Mouse (Mus musculus) embryonic facial prominence, embryonic 12.5 days (tissue): Measurements from ENCODE around the gene Apof. TPM values are rescaled to one million over a fixed set of nuclear protein-coding genes. Genes with fewer than 3 reads are reported as not detected.

ENCODE experiments used
- ATAC-seq: fragments of 200-750 bp; cut with Nextera tagmentation; 2 replicates; pipeline ENCODE4 v1.8.0; 2017; ENCODE audit not compliant: insufficient number of reproducible peaks, insufficient read depth, low FRiP score, low TSS enrichment
- H3K27ac ChIP-seq: fragments of 300-500 bp; sonication (generic); 2 replicates; pipeline ENCODE4 v1.5.1; 2016; ENCODE audit warnings: mild to moderate bottlenecking
- H3K27me3 ChIP-seq: fragments of 300-500 bp; sonication (generic); 2 replicates; pipeline ENCODE4 v1.6.1; 2016; ENCODE audit warnings: mild to moderate bottlenecking, moderate library complexity
- H3K36me3 ChIP-seq: fragments of 300-500 bp; sonication (generic); 2 replicates; pipeline ENCODE4 v1.6.1; 2016; ENCODE audit warnings: mild to moderate bottlenecking
- H3K4me1 ChIP-seq: fragments of 300-500 bp; sonication (generic); 2 replicates; pipeline ENCODE4 v1.6.1; 2016
- H3K4me2 ChIP-seq: fragments of 300-500 bp; sonication (generic); replicated peaks from 2 replicates; pipeline ENCODE4 v1.6.1; 2016; ENCODE audit warnings: mild to moderate bottlenecking, moderate library complexity
- H3K4me3 ChIP-seq: fragments of 300-500 bp; sonication (generic); 2 replicates; pipeline ENCODE4 v1.5.1; 2016; ENCODE audit warnings: mild to moderate bottlenecking
- H3K9ac ChIP-seq: fragments of 300-500 bp; sonication (generic); 2 replicates; pipeline ENCODE4 v1.6.1; 2016; ENCODE audit warnings: mild to moderate bottlenecking, moderate library complexity
- H3K9me3 ChIP-seq: fragments of 300-500 bp; sonication (generic); 2 replicates; pipeline ENCODE4 v1.6.1; 2016; ENCODE audit warnings: mild to moderate bottlenecking, moderate library complexity
- WGBS: fragments of 180-500 bp; shearing (Covaris S2); methylation state at CpG from one replicate; pipeline ENCODE4 v1.1.7; 2016; 5-methylcytosine and 5-hydroxymethylcytosine counted together
- polyA plus RNA-seq: library from polyadenylated mRNA; unstranded; fragments of >200 nt; fragmentation: Nextera tagmentation; extraction: Ambion mirVana; gene quantifications from 2 replicates; pipeline ENCODE4 v1.2.1, GENCODE M21; 2016

Apof gene
- polyA plus RNA-seq, 1 experiment from 2014 or later = not detected

DNA sequence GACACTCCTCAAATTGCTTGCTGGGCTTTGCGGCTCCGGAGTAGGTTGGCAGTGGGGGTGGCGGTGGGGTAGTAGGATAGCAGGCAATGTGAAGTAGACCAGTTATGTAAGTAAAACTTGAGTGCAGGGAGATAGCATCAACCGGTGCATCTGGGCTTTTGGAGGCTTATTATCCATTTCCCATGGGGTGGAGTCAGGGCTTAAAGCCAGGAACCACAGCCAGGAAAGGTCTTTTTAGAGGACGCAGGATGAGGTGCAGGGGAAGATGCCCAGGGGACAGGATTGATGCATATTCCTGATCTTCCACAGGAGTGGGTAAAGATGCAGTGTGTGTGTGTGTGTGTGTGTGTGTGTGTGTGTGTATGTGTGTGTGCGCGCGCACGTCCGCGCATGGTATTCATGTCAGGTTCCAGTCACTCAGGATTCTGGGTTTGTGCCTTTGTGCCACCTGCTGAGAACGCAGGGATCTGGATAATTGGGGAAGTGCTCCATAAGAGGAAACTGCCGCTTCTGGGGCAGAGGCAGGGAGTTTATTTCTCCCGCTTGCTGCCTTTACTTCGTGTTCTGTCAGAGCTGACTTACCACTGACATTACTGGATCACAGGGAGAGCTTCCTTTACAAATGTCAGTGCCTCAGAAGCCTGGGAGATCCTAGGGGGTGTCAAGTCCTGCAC is 30.5 kb upstream of the Apof start:
- H3K27ac ChIP-seq = no peak overlapping the region; the same call in 1 of the 2 replicates
- H3K4me1 ChIP-seq = peaks cover 30% of the 10 kb centered on the region
- ATAC-seq = no peak
- no peaks in the 10 kb centered on the region for H3K27me3 ChIP-seq
- 67% methylated on average over 15 of the region's 15 CpGs for WGBS
- peaks cover 33% of the 10 kb centered on the region for H3K36me3 ChIP-seq
- no peak overlapping the region for H3K4me3 ChIP-seq
- no peak overlapping the region for H3K4me2 ChIP-seq
- H3K9me3 ChIP-seq = no peaks in the 10 kb centered on the region
- H3K9ac ChIP-seq = no peak overlapping the region

DNA sequence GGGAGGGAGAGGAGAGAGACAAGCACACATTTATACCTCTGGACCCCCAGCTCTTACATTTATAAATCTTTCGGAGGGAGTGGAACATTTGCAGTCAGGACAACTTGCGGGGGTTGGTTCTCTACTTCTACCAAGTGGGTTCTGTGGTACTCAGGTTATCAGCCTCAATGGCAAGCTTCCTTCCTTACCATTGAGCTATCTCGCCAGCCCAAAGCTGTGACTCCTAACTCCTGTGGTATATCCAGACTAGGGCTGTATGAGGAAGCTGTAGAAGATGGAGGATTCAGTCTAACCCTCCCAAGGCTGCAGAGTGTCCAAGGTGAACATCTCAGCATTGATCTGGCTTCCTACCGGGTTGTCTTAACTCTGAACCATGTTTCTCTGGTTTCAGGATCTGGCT is 29.3 kb upstream of the Apof start:
- ATAC-seq = no peak
- WGBS = 88% methylated on average over 4 of the region's 4 CpGs
- peaks cover 44% of the 10 kb centered on the region for H3K36me3 ChIP-seq

DNA sequence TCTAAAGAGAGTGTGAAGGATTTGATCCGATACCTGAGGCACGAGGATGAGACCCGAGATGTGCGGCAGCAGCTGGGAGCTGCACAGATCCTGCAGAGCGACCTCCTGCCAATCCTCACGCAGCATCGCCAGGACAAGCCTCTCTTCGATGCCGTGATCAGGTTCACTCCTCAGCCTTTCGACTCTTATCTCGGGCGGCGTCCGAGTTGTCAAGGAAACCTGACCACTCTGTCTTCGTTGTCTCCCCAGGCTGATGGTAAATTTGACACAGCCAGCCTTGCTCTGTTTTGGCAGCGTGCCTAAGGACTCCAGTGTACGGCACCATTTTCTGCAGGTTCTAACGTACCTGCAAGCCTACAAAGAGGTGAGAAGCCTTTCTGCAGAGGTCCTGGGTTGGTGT is 28.3 kb upstream of the Apof start:
- Histone ChIP-seq H3K4me3 (no peak overlapping the region), H3K27ac (no peak overlapping the region), H3K9ac (no peak overlapping the region), H3K9me3 (no peaks in the 10 kb centered on the region), H3K36me3 (peaks cover 54% of the 10 kb centered on the region), H3K4me2 (no peak overlapping the region), H3K27me3 (no peaks in the 10 kb centered on the region), H3K4me1 (peaks cover 22% of the 10 kb centered on the region)
- ATAC-seq = no peak
- 91% methylated on average over 18 of the region's 18 CpGs for WGBS

More for the DNA sequence above, 29.3 kb upstream of the Apof start:
- Histone ChIP-seq H3K4me3 (no peak overlapping the region), H3K27me3 (no peaks in the 10 kb centered on the region), H3K9ac (no peak overlapping the region), H3K27ac (no peak overlapping the region), H3K4me1 (peaks cover 25% of the 10 kb centered on the region), H3K4me2 (no peak overlapping the region), H3K9me3 (no peaks in the 10 kb centered on the region)

DNA sequence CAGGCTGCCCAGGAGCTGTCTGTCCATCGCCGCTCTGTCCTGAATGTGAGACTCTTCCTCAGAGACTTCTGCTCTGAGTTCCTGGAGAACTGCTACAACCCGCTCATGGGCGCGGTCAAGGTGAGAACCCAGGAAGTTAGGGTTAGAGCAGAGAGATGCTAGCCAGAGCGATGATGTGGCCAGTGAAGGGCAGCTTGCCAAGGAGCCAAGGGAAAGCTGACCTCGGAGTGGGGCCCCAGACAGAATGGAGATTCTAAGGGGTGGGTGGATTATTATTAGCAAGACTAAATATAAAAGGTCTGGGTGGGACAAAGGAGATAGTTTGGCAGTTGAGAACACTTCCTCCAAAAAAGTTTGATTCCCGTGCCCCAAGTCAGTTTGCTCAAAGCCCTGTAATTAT is 25.2 kb upstream of the Apof start:
- no peak overlapping the region for H3K27ac ChIP-seq
- H3K9ac ChIP-seq = no peak overlapping the region
- no peaks in the 10 kb centered on the region for H3K9me3 ChIP-seq
- WGBS = 93% methylated on average over 8 of the region's 8 CpGs
- no peak for ATAC-seq
- H3K4me2 ChIP-seq = no peak overlapping the region
- H3K4me1 ChIP-seq = peaks cover 2% of the 10 kb centered on the region
- H3K36me3 ChIP-seq = peaks cover 84% of the 10 kb centered on the region
- no peak overlapping the region for H3K4me3 ChIP-seq
- no peaks in the 10 kb centered on the region for H3K27me3 ChIP-seq

DNA sequence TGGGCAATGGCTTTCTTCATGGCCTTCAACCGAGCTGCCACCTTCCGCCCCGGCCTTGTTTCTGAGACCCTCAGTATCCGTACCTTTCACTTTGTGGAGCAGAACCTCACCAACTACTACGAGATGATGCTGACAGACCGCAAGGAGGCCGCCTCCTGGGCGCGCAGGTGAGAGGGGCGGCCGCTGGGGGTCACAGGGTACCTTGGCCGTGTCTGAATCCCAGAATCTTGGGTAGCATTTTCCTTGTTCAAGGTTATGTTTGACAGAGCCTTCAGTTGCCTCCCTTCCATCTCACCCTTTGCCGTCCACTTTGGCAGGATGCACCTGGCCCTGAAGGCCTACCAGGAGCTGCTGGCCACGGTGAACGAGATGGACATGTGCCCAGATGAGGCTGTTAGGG is 24.4 kb upstream of the Apof start:
- ATAC-seq = no peak
- no peak overlapping the region for H3K4me2 ChIP-seq
- WGBS = 92% methylated on average over 15 of the region's 15 CpGs

DNA sequence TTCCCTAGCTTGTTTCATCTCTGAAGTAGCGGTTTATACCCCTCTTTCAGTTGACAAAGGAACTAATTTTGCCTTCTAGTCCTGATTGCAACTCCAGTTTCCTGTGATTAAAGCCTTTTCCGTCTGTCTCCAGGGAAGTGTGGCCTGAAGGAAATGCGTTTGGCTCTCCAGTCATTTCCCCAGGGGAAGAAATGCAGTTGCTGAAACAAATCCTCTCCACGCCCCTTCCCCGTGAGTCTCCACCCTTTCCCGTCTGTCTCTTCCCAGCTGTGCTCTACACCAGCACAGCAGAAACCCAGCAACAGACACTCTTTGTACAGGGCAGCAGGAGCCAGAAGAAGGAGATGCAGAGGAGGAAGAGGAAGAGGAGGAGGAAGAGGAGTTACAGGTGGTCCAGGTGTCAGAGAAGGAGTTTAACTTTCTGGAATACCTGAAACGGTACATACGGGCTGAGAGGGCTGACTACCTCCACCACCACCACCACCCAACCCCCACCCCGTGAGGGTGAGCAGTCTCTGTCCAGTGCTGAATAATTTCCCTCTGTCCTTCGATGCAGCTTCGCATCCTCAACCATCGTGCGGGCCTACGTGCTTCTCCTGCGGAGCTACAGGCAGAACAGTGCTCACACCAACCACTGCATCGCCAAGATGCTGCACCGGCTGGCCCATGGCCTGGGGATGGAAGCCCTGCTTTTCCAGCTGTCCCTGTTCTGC is 21.3 kb upstream of the Apof start:
- H3K36me3 ChIP-seq = peaks cover 94% of the 10 kb centered on the region
- H3K9ac ChIP-seq = peak overlapping the region; percentile 7; the same call in 1 of the 2 replicates
- H3K4me3 ChIP-seq = no peak overlapping the region
- WGBS = 67% methylated on average over 17 of the region's 17 CpGs
- H3K4me2 ChIP-seq = no peak overlapping the region
- ATAC-seq = no peak
- H3K4me1 ChIP-seq = no peaks in the 10 kb centered on the region
- H3K27me3 ChIP-seq = no peaks in the 10 kb centered on the region
- no peaks in the 10 kb centered on the region for H3K9me3 ChIP-seq
- peak overlapping the region; percentile 56 for H3K27ac ChIP-seq

More for the DNA sequence above, 24.4 kb upstream of the Apof start:
- no peaks in the 10 kb centered on the region for H3K27me3 ChIP-seq
- H3K4me3 ChIP-seq = no peak overlapping the region
- peaks cover 89% of the 10 kb centered on the region for H3K36me3 ChIP-seq
- H3K9me3 ChIP-seq = no peaks in the 10 kb centered on the region
- H3K27ac ChIP-seq = no peak overlapping the region
- no peaks in the 10 kb centered on the region for H3K4me1 ChIP-seq
- no peak overlapping the region for H3K9ac ChIP-seq

DNA sequence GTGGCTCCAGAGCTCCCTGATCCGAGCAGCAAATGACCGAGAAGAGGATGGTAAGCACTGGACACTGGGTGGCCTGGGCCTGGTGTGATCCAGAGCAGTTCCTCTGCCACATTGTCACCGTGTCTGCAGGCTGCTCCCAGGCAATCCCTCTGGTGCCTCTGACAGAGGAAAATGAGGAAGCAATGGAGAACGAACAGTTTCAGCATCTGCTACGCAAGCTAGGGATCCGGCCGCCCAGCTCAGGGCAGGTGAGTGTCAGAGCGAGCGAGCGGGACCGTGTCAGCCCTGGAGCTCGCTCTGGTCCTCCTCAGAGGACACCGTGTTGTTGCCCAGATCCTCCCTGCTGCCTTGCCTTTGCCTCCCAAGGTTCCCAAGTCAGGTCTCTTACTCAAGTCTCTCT is 17.9 kb upstream of the Apof start:
- ATAC-seq = no peak
- Histone ChIP-seq H3K27ac (no peak overlapping the region), H3K9me3 (no peaks in the 10 kb centered on the region), H3K4me3 (no peak overlapping the region), H3K36me3 (peaks cover 74% of the 10 kb centered on the region), H3K4me1 (no peaks in the 10 kb centered on the region), H3K27me3 (no peaks in the 10 kb centered on the region), H3K9ac (no peak overlapping the region), H3K4me2 (no peak overlapping the region)
- WGBS = 94% methylated on average over 13 of the region's 13 CpGs

DNA sequence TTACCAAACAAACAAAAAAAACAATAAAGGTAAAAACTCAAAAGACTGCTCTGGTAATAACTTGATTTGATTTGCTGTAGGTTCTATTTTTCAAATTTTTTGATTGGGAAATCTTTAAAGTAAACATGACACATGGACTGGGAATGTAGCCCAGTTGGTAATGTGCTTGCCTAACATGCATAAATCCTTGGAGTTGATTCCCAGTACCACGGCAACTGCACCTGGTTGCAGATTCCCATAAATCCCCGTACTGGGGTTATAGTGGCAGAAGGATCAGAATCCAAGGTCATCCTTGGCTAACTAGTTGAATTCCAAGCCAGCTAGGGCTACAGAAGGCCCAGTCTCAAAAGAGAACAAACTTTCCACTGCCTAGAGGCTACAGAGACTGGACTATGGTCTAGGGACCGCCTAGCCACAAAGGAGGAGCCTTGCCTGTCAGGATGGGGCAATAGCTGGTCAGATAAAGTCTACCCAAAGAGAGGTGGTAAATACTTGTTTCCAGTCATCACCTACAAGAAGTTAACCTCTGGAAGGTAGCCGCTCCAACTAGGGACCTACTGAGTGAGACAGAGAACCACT is 14.7 kb upstream of the Apof start, which contains the start of gene Apon:
TSS of gene Apon (plus strand) at position 420 of the 579 bp plus-strand sequence.
- Histone ChIP-seq H3K4me3 (no peak within 1 kb of the TSS), H3K9ac (no peak within 1 kb of the TSS), H3K4me2 (no peak within 1 kb of the TSS), H3K9me3 (no peaks in the 10 kb centered on the region), H3K27me3 (no peaks in the 10 kb centered on the region), H3K36me3 (peaks cover 47% of the 10 kb centered on the region), H3K27ac (no peak within 1 kb of the TSS), H3K4me1 (no peaks in the 10 kb centered on the region)
- ATAC-seq = no peak
- 92% methylated on average over 4 of the region's 4 CpGs for WGBS

DNA sequence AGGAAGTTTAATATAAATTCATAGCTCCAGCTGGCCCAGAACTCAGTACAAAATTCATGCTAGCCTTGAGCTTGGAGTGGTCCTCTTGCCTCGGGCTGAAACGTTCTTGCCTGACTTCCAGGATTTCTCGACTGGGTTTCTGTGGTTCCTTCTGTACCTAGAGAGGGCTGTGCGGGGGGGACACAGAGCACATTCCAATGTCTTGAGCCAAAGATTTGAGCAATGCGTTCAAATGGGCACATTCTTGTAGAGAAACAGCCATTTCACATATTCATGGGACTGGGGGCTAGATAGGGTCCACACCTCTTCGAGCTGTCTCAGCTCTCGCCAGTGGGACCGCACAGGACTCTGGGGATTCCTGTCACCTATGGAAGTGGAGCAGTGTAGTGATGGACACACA is 12.5 kb upstream of the Apof start:
- Histone ChIP-seq H3K9me3 (no peaks in the 10 kb centered on the region), H3K4me1 (no peaks in the 10 kb centered on the region), H3K27me3 (no peaks in the 10 kb centered on the region), H3K36me3 (peaks cover 25% of the 10 kb centered on the region), H3K27ac (no peak overlapping the region), H3K4me3 (no peak overlapping the region), H3K9ac (no peak overlapping the region), H3K4me2 (no peak overlapping the region)
- 90% methylated on average over 8 of the region's 8 CpGs for WGBS
- ATAC-seq = no peak

DNA sequence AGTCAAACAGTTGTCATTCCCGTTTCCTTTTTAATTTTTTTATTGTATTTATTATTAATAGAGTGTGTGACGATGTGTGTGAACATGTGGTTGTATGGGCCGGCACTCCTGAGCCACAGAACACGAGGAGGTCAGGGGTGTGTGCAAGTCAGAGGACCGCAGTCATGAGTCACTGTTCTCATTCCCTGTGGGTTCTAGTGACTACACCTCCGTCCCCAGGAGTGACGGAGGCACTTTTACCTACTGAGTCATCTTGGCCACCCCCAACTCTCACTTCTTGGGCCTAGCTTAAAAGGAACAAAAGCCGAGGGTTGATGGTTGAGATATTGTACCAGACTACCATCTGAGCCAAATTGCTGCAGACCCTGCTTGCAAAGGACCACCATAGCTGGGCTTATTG is 12.1 kb upstream of the Apof start:
- Histone ChIP-seq H3K4me1 (no peaks in the 10 kb centered on the region), H3K27ac (no peak overlapping the region), H3K4me2 (no peak overlapping the region), H3K9ac (no peak overlapping the region), H3K36me3 (peaks cover 21% of the 10 kb centered on the region), H3K27me3 (no peaks in the 10 kb centered on the region), H3K9me3 (no peaks in the 10 kb centered on the region), H3K4me3 (no peak overlapping the region)
- no peak for ATAC-seq
- WGBS = 84% methylated on average over 8 of the region's 8 CpGs

DNA sequence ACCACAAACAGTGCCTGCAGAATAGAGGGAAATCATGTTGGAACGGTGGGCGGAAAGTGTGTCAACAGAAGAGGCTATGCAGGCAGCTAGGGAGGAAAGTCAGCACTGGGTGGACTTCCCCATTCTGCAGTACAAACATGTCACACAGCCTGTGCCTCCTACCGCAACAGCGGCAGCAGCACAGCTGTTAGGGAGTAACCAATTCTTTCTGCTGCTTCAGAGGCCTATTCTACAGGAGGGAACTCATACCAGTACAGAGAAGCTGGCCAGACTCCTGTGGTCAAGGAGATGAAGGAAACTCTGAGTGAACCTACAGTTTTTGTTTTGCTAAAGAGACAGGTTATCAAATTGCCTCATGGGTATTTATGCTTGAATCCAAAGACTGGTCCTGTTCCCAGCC is 9.5 kb upstream of the Apof start:
- H3K4me1 ChIP-seq = no peaks in the 10 kb centered on the region
- WGBS = 85% methylated on average over 4 of the region's 4 CpGs
- no peak overlapping the region for H3K4me2 ChIP-seq
- H3K9me3 ChIP-seq = no peaks in the 10 kb centered on the region
- no peak overlapping the region for H3K4me3 ChIP-seq
- no peaks in the 10 kb centered on the region for H3K27me3 ChIP-seq
- no peak overlapping the region for H3K9ac ChIP-seq
- H3K36me3 ChIP-seq = no peaks in the 10 kb centered on the region
- no peak overlapping the region for H3K27ac ChIP-seq
- ATAC-seq = no peak

DNA sequence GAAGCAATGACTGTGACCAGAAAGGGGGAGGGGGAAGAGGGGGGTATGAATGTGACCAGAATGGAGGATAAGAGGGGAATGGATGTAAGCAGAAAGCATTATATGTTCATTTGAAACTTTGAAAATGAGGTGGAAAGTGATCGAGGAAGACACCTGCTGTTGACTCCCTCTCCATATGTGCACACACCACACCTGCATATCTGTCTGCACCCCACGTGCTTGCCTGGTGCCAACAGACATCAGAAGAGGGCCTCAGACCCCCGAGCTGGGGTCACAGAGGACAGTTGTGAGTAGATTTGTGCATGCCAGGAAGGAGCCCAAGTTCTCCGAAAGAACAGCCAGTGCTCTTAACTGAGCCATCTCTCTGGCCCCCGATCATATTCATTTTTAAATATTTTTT is 8.5 kb upstream of the Apof start:
- H3K9me3 ChIP-seq = no peaks in the 10 kb centered on the region
- H3K4me2 ChIP-seq = no peak overlapping the region
- WGBS = 81% methylated on average over 5 of the region's 5 CpGs
- no peak overlapping the region for H3K4me3 ChIP-seq
- H3K27ac ChIP-seq = no peak overlapping the region
- H3K9ac ChIP-seq = no peak overlapping the region
- no peaks in the 10 kb centered on the region for H3K4me1 ChIP-seq
- no peaks in the 10 kb centered on the region for H3K36me3 ChIP-seq
- ATAC-seq = no peak
- H3K27me3 ChIP-seq = no peaks in the 10 kb centered on the region
